Mouse (Mus musculus): ENCODE measurements at regions not wholly inside any gene's neighbourhood (a gene's known extent, or its start where the extent isn't known, plus 50 kb on each side); places are given as distances from the start of the nearest gene placed in this dataset.

DNA sequence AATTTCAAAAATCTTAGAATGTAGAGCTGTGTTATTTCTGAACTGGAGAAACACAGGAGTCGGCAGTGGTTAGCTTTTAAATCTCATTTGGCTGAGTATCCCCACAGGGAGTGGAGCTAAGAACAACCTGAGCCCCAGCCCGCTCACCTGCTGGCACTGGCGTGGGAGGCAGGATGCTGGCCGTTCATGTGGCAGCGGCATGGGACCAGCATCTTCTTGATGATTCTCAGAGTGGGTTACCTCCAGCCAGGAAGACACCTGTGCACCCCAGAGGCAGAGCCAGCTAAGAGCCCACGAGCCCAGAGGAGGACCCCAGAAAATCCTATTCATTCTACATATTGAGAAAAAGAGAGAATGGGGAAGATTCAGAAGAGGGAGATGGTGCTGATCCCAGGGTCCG lies 181.7 kb downstream of the Vrk1 start:
- no peak for ATAC-seq

- ATAC-seq: peak; percentile 48
Observed at GRCm38 (mm10) chr12:106199302-106199701, 189.3 kb downstream of the Vrk1 start.

GRCm38 (mm10) chr12:106203526-106203925 lies 193.5 kb downstream of the Vrk1 start:
- ATAC-seq: no peak

DNA sequence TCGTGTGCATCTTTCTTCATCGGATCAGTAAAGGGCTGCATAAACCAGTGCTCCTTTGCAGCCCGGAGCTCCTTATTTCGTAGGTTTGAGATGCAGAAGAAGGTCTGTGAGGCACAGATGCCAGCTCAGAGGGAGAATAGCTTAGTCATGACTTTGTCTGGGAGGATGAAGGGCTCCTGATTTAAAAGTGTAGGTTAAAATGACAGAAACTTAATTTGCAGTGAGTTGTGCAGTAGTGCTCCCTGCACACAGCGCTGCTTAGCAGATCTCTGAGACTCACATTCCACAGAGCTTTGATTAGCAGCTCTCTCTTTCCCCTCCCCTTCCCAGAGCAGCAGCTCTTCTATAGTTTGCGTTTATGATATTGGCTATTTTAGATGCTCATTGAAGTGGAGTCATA lies 200.9 kb downstream of the Vrk1 start:
- ATAC-seq: no peak

DNA sequence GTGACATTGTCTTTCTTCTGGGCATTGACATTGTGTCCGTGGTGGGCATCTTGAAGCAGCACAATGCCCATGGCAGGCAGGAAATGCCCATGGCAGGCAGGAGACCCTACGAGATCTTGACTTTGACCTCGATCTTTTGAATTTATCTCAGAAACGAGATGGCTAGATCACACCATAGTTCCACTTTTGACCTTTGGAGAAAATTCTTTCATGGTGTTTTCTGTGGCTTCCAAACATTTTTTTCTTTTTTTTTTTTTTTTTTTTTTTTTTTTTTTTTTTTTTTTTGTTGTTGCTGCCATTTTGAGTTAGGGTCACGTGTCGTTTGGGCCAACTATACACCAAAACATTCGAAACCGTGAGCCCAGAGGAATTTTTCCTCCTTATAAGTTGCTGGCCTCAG lies 201.5 kb downstream of the Vrk1 start:
- no peak for ATAC-seq

DNA sequence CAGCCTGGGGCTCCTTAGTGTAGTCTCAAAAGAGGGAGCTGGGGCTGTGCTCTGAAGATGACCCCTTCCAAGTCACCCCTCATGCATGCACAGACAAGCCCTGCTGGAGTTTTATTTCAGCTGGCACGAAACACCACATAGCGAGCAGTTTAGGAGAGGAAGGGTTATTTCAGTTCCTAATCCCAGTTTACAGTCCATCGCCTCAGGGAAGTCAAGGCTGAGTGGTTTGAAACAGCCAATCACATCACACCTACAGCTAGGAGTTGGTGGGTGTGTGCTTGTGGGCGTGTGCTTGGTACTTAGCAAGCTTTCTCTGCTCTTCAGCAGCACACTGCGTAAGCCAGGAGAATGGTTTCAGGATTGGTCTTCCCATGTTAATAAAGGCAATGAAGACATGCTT lies 202.4 kb downstream of the Vrk1 start:
- ATAC-seq: no peak

- no peak for ATAC-seq
Observed at GRCm38 (mm10) chr12:106220071-106220470, 210.0 kb downstream of the Vrk1 start.

DNA sequence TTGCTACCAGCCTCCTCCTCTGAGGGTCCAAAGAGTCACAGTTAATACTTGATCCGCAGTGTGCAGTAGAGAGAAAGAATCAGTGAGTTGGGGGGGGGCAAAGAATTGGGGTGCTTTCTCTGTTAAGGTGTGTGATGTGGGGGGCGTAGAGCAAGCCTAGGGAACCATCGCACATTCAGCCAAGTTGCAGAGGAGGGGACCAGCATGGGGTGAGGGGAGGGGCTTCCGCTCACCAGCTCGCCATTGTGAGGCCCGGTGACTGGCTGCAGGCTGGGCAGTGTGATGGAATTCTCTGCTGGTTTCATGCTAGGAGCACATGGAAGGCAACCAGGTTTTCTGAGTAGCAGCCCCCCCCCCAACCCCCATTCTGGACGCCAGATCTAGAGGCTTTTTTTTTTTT lies 216.2 kb downstream of the Vrk1 start:
- no peak for ATAC-seq

- no peak for ATAC-seq
Observed at GRCm38 (mm10) chr12:106226776-106227562, 216.9 kb downstream of the Vrk1 start.

DNA sequence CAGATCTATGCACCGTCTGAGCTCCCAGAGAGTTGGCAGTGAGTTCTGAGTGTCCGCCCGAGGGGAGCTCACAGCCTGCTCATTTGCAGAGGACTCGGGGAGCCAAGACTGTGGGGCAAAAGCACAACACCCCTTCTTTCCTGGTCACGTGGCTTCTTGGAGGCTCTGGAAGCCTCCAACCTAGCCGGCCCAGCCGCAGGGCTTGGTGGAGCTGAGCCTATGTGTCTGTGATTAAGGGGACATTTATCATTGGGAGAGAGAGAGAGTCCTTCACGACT lies 217.5 kb downstream of the Vrk1 start:
- no peak for ATAC-seq

GRCm38 (mm10) chr12:106245178-106245840 lies 235.3 kb downstream of the Vrk1 start:
- no peak for ATAC-seq

- ATAC-seq: no peak
Observed at GRCm38 (mm10) chr12:106273591-106273990, 263.6 kb downstream of the Vrk1 start.

GRCm38 (mm10) chr12:106277886-106278285 lies 267.9 kb downstream of the Vrk1 start:
- no peak for ATAC-seq

GRCm38 (mm10) chr12:106282491-106283106 lies 272.6 kb downstream of the Vrk1 start:
- no peak for ATAC-seq

GRCm38 (mm10) chr12:106284814-106285213 lies 274.8 kb downstream of the Vrk1 start:
- no peak for ATAC-seq

GRCm38 (mm10) chr12:106288791-106289515 lies 278.9 kb downstream of the Vrk1 start:
- ATAC-seq: no peak

DNA sequence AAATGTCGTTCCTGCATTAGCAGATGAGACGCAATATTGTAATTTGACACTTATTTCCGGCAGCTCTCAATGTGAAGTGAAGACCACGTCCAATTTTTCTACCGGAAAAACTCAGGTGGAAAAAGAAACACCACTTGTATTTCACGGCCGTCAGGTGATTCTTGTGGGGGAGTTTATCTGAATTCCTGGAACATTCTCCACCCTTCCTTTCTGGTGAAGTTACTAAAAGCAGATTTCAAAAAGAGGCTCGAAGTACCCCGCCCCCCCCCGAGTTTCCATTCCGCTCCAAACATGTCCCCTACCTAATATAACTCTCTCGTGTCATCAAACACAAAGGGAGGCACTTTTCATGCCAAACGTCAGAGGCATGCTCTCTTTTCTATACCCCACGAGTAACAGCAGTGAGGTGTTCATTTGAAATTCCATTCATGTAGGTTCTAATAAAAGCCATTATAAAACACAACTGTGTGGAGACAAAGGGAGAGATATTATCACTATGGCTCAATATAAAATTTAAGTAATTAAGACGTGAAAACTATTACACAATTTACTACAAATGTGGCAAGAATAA lies 281.5 kb downstream of the Vrk1 start:
- ATAC-seq: no peak

DNA sequence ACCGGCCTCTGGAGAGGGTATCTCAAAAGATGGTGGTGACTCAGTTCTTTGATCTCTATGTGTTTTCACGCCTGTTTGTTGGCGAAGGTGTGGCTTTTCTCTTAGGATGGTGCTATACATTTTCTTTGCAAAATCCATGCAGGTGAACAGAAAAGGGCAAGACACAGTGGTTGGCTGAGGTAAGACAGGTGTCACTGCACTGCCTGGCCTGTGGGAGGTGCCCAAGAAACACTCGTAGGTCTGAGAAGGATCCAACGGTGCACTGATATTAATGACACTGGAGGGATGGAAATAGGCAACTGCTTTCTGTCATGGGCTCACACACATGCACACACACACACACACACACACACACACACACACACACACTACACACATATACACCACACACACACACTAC lies 283.1 kb downstream of the Vrk1 start:
- ATAC-seq: peak; percentile 67

GRCm38 (mm10) chr12:106295596-106295995 lies 285.6 kb downstream of the Vrk1 start:
- no peak for ATAC-seq

GRCm38 (mm10) chr12:106302617-106303016 lies 292.6 kb downstream of the Vrk1 start:
- no peak for ATAC-seq

GRCm38 (mm10) chr12:106308291-106308955 lies 298.4 kb downstream of the Vrk1 start:
- no peak for ATAC-seq

GRCm38 (mm10) chr12:106308956-106309610 lies 299.1 kb downstream of the Vrk1 start:
- ATAC-seq: peak; percentile 21
